Mouse (Mus musculus): ENCODE results near the gene Gm815.

Gene Gm815

DNA sequence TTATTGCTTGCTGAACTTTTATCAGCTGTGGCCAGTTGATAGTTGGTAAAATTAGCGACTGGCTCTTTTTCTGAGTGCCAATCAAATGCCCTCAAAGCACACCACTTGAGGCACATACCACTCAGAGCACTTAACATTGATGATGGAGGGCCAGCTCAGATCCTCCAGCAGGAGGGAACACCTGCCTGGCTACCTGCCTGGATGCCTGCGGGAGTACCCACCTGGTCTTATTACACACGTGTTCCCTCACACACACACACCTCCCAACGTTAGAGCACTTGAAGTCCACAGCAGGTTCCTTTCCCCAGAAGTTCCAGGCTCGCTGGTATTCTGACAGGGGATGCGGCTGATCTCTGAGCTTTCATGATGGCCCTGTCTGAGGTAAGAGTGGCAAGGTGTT lies at the start of gene Gm815:
Gene Gm815 (plus strand): TSS at position 266 of the 400 bp plus-strand sequence.
- peak; percentile 56 for DNase-seq

GRCm38 (mm10) chr19:26837626-26838025 lies 48.1 kb upstream of the Gm815 start:
- no peak for DNase-seq

GRCm38 (mm10) chr19:26843896-26844295 lies 41.8 kb upstream of the Gm815 start:
- DNase-seq: no peak

DNA sequence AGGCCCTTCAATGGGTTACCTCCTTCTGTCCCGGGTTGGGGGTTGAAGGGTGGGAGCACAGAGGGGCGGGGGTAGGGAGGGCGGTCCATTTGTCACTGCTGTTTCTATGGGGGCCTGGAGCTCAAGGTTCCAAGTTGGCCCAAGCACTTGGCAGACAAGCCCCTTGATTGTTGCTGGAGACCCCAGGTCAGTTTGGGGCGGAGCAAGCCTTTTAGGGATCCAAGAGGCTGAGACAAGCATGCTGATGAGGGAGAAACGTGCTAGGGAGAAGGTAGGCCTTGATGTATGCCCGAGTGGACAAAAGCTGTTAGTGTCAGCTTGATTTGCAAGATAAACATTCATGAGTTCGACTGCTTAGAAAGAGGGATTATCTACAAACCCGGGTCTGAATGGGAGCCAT lies 40.9 kb upstream of the Gm815 start:
- no peak for DNase-seq

DNA sequence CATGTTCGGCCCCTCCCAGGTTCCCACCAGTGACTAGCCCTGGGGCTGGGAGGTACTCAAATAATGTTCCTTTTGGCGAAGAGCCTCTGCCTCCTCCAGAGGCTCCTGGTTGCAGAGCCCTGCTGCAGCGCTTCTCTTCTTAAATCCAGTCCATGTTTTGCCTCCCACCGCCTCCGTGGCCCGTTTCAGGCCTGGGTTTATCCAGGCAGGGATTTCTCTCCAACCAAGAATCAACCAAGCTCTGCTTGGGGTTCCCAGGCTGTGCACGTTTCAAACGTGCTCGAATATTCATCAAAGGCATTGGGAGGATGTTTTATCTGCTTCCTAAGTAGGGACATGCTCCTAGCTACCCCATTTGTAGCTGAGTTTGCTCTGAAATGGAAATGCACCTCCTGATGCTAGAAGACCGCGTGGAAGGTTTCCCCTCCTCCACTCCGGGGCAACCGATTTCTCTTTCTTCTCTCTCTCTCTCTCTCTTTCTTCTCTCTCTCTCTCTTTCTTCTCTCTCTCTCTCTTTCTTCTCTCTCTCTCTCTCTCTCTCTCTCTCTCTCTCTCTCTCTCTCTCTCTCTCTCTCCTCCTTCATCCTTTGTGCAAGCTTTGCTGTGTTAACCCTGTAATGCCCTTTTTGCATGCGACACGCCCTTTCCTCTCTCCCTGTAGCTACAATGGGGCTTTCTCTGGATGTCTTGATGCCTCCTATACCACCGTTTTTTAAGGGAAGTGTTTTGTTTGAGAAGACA lies 40.2 kb upstream of the Gm815 start:
- peak; percentile 82 for DNase-seq

- DNase-seq: no peak
Measured at GRCm38 (mm10) chr19:26846017-26846285, 39.7 kb upstream of the Gm815 start.

DNA sequence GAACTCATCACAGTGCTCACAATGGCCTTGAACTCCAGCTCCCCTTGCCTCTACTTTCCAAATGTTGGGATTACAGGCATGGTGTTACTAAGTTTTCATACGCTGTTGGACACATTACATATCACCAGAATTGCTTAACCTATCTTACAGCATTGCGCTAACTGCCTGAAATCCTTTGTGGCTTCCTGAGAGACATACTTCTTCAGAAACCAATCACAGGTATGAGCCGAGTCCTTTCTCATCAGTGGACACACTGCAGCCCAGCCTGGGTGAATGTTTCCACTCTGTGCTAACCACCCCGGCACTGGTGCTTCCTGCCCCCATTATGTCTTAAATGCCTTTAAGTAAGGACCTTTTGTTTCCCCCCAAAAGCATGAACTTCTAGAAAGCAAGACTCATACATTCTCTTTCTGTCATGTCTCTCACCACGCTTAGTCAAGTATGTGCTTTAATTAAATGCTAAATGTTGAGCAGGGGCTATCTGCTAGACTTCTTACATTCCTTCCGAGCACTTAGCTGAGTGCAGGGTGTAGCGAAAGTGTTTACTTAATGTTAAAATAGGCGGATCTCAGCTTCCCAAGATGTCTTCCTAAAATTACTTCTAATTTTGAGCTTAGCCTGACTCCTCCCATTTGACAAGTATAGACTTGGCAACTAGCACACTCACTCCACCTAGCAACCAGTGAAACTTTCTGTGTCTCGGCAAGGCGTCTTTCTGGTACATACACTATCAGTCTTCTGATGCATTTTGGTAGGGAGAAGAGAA lies 34.5 kb upstream of the Gm815 start:
- peak; percentile 26 for DNase-seq

DNA sequence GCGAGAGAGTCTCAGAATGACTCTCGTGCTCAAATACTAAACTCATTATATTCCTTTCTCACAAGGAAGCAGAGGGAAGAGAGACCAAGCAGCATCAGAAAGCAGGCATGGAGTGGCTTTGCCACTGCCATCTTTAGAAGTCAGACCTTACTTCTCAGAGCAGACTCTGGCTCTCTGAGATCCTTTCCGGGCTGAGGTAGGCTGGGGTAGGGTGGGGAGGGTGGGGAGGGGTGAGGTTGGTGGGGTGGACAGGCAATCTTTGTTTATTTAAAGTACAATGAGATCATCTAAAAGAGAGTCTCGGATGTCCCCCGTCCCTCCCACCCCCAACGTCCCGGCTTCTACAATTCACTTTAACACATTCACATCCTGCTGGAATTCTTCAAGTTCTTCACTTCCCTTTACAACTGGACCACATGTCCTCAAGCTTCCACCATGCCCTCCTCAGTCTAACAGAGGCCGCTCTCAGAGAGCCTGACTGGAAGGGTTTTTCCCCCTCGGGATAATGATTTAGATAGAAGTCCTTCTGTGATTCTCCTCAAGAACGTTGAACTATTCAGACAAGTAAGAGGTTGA lies 33.3 kb upstream of the Gm815 start:
- no peak for DNase-seq

DNA sequence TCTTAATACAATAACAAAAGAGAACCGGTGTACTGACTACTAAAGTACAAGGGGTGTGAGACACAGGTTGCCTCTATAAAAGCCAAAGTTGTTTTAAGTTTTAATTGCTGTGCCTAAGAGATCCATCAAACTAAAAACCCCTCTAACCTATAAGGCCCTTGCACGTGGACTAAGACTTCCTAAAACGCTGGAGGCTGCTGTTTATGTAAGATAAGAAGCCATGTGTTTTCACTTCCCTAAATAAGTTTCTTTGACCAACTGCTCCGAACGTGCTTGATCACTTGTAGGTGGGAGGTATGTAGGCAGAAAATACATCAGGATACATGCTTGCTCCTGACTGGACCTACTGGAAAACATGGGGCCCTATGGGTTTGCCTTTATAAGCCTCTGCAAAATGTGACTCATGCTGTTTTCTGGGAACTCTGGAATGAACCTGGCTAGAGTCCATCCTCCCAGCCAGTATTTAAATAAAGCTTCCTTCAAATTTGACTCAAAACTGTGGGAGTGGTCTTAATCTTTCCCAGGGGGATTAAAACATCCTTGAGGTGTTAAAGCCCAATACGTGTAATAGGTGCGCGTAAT lies 31.9 kb upstream of the Gm815 start:
- DNase-seq: no peak

GRCm38 (mm10) chr19:26854661-26855060 lies 31.0 kb upstream of the Gm815 start:
- no peak for DNase-seq

DNA sequence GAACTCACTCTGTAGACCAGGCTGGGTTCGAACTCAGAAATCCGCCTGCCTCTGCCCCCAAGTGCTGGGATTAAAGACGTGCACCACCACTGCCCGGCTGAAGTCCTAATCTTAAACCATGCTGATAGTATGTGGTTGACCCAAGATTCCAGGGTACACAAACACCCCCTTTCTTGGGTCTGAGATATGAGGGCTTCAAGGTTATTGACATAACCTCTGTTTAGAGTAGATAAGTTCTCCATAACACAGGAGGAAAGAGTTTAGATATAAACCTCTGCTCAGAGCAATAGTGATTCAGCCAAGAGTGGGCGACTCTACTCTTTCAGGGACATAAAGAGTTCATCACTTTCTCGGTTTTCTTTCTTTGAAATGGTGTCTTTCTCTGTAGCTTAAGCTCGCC lies 30.5 kb upstream of the Gm815 start:
- DNase-seq: no peak

DNA sequence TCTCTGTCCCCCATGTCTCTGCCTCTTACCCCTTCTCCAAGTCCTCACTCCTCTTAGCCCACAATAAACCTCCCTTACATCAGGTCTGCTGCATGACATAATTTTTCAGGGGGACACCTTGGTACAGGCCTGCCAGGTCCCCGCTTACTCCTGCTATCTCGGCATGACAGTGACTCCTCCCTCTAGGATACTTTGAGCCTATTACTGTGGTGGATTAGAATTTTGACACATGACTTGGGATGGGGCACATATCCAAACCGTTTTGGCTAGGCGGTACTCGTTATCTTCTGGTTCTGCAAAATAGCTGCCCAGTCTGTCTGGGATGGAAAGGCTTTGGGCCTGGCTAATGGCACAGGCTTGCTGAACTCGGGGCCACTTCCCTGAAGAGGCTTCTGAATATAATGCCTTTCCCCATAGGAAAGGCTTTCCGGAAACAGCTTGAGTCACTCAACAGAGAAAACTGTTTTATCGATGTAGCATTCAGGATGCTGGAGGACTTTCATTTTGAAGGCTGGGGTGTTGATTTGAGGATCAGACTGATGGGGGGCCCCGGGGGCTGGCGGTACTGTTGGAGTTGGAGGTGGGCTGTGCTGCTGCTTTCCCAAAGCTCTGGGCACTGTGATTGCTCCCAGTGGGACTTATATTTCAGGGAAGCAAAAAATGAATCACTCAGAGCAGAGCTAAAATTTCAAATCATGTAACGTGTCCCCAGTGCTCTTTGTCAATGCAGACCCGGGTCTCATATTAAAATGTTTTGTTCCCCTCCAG lies 27.1 kb upstream of the Gm815 start:
- DNase-seq: no peak

DNA sequence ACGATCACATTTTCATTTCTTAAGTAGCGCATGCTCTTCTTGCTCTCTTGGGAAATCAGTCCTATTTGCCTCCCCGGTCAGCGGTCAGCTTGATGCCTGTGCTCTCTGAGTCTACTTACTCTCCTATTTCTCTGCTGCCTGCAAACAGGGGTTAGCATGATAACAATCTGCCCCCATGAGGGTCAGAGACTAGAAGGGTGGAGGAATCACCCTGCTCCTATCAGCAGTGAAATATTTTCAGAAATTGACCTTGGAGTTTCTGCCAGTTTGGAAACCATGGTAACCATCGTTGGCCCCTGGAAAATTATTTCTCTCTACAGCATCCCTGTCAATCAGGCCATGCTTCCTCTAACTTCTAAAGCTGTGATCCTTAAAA lies 26.5 kb upstream of the Gm815 start:
- no peak for DNase-seq

DNA sequence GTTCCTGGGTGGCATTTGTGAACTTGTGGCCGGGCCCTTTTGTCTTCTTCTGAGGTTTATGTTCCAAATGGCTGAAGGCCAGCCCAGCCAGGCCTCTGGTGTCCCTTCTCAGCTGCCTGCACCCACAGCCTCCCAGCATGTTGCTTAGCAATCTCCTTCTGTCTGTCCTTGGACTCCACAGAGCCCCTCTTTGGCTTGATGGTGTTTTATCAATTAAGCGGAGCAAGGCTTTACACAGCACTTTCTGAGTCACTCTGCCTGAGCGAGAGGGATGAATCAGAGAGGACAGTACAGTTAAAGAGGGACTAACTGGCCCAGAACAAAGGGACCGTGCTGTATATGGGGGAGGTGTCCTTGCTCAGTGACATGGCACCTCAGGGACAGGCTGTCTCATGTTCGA lies 22.0 kb upstream of the Gm815 start:
- no peak for DNase-seq

DNA sequence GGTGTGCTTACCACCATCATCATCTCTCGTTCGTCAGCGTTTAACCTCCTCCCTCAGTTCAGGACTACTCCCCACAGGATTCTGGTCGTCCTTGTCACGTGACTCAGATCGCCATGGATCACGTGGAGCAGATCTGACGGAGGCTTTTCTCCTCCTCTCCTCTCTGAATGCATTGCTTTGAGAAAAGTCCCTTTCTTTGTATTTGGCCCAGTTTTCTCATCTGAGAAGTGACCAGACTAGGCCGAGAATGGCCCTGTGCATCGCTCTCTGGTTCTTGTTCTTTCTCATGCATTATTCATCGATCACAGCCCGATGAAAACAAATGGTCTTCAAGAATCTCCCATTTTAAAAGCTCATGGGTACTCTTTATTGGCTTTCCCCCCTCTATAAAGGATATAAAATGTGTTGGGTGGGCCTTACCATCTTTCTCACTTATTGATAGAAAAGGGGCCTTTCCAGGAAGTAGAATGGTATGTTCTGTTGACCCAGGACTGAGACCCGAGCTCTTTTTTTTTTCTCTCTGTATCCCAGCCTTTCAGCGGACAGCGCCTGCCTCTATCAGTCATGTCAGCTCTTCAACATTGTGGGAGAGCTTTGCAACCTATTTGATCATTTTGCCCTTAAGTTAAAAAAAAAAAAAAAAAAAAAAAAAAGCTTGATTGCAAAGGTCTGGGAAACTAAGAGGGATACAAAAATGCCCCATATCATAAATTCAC lies 20.5 kb upstream of the Gm815 start:
- no peak for DNase-seq

DNA sequence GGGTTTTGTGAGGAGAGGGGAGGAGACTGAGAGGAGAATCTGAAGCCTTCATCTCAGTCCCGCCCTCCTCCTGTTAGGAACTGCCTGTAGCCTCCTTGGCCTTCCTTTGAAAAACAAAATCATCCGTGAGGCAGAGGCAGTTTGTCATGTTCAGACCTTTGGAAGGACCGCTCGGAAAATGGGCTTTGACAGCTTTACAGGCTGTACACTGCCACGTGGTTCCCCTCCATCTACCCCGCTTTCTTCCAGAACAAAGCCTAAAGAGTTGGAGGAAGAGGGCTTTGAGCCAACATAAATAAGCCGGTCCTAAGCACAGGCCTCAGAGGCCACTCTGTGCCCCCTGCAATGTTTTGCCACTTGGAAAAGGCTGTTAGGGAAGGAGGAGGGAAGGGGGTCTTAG lies 19.9 kb upstream of the Gm815 start:
- no peak for DNase-seq

DNA sequence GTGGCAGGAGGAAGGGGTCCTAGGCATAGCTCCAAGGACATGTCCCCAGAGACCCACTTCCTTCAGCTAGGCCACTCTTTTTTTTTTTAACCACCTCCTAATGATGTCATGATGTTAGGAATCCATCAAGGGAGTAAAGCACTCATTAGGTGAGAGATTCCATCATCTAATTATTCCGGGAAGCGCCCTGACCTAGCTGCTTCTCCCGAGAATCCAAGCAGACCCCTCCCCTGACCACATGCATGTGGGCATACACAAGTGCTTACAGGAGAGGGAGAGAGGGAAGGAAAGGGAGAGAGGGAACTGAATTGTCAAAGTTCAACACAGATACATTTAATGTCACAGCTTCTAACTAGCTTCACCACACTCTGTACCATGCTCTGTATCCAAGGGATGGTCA lies 16.1 kb upstream of the Gm815 start:
- no peak for DNase-seq

DNA sequence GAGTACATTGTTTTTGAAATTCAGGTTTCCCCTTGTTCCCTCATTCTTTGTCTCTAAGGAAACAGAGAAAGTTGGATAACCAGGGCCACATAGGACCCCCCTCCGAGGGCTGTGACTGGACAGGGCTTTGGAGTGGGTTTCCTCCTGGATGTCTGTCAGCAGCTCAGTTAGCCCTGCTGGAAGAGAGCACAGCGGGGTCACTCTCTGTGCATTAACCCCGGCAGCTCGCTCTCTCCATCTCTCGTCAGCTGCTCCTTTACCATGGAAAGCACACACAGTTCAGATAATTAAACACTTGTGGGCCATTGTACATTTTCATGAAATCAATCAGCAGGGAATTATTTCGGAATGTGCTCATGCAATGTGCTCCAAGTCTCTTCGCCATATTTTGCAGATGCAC lies 15.4 kb upstream of the Gm815 start:
- no peak for DNase-seq

DNA sequence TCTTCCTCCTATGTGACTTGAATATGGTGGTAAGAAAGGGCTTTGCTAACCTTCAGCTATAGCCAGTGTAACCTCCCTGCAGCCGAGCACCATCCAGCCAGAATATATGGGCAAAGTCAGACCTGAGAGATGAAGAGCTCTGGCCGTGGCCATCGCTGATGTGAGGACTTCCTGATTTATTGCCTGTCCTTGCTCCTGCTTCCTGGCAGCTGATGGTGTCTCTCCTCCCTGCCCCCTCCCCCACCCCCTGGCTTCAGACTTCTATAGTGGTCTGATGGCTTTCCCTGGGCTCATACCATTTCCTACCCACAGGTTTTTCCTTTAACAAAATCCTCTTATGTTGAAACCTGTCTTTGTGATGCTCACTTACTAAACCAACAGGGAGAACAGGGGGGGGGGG lies 14.6 kb upstream of the Gm815 start:
- DNase-seq: no peak

GRCm38 (mm10) chr19:26872886-26873285 lies 12.8 kb upstream of the Gm815 start:
- no peak for DNase-seq

DNA sequence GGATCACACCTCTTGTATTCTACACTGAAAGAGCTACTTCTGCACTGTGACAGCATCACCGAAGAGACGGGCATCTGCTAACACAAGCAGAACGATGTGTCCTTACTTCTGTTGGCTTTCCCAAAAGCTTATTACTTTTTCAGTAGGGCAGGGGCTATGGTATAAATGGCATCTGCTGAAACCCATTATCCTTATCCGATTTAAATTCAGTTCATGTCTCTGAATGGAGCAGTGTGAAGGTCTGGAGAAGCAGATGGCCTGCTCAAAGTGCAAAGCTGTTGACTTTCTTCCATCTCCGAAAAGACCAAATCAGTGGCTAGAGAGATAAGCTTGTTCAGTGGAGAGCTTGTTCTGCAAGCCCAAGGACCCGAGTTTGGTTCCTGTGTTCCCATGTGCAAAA lies 10.1 kb upstream of the Gm815 start:
- no peak for DNase-seq

- no peak for DNase-seq
Measured at GRCm38 (mm10) chr19:26877180-26877775, 8.4 kb upstream of the Gm815 start.

Data from lung, postnatal 36 days (tissue).